Mouse (Mus musculus): ENCODE results near the gene Cck.
"Not testable (repeated sequence)": the region's sequence is repeated elsewhere in the genome, so short reads cannot be mapped to it uniquely, and the experiment has no call there.

The Cck gene

DNA sequence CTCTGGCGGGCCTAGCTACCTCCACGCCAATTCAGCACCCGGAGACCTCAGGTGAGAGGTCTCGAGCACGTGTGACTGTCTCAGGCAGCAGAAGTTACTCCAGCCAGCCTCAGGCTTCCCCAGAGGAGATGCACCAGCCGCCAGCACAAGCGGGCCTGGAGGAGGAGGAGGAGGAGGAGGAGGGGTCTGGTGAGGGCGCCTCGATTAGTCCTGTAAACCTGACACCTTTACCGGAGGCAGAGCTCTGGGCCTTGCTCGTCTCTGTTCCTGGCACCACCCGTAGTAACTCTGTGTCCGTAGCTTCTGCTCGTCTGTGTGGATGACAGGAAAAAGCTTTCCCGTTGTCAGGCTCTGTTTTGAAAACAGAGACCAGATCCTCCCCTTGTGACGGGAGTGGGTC lies 35.0 kb downstream of the Cck start:
- CTCF ChIA-PET = interaction anchor here (0.8 kb wide), 1 partner anchor 177 kb away, joined by 4 read pairs; no protein-coding TSS in a partner anchor

DNA sequence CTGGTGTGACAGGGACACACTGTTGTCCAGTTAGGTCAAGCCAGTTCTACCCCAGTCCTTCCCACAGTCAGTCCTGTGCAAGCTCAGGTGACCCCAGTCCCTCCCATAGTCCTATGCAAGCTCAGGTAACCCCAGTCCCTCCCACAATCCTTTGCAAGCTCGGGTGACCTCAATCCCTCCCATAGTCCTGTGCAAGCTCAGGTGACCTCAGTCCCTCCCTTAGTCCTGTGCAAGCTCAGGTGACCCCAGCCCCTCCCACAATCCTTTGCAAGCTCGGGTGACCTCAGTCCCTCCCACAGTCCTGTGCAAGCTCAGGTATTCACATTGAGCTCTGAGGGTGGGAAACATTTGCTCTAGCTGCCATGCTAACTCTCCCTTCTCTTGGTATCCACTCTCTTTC lies 35.5 kb downstream of the Cck start:
- CTCF ChIA-PET = no interaction called here

DNA sequence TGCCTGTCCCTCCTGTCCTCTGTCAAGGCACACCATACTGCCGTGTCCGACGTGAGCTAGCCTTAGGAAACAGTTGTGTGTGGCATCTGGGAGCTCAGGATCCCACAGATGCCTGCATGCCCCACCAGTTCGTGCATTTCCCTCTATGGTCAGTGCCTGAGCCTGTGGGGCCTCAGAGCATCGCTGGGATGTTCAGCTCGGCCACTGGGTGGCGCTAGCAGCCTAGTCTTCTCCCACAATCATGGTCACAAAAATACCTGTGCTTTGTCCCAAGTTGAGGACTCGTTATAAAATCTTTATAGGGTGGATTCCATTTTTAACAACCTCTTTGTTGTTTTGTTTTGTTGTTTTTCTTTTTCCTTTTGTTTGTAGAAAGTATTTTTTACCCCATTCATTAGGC lies 37.0 kb downstream of the Cck start:
- CTCF ChIA-PET = no interaction called here

DNA sequence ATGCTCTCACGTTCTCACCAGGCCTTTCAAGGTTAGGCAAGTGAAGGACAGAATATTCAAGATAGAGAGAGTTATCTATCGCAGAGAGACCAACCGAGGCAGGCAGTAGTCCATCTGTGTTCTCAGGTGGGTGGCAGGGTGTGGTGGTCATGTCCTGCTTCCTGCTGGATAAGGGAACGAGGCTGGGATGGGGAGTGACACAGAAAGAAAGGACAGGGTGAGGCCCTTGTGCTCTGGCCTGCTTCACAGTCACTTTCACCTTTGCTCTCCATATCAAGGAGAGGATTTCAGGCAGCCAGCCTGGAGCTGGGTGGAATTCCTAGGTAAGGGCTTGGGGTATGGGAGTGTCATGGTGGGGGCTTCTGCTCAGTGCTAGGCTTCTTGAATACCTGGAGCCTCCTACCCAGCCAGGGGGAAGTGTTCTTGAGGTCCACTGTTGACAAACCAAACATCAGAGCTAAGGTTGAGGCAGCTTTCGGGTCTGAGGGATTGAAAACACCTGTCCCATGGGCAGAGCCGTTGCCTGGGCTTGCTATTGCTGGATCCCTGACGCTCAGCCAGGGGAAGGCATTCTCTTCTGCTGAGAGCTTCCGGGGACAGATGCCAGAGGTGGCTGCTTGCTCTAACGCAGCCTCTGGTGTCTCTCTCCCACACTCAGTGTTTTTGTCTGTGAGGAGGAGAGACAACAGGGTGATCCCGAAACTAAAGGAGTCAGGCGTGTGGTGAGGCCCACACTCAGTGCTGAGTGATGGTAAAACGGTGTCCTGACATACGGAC lies 38.6 kb downstream of the Cck start:
- CTCF ChIA-PET = interaction anchor here (0.5 kb wide), 1 partner anchor 21 kb away, joined by 6 read pairs; no protein-coding TSS in a partner anchor

DNA sequence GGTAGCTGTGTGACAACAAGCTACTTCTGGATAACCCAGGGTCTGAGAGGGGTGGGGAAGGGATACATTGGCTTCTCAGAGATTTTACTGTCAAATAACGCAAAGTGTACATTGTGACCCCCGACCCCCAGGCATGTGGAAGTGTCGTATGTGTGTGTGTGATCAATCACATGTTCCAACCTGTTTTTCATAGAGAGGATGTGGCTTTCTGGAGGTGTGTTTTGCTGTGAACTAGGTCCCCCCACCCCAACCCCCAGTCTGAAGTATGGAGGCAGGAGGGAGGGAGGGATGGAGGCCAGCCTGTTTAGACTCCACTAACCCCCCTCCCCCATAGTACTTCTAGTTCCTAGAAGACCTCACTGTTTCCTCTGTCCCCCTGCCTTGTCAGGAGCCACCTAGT lies 40.6 kb downstream of the Cck start:
- CTCF ChIA-PET = no interaction called here

DNA sequence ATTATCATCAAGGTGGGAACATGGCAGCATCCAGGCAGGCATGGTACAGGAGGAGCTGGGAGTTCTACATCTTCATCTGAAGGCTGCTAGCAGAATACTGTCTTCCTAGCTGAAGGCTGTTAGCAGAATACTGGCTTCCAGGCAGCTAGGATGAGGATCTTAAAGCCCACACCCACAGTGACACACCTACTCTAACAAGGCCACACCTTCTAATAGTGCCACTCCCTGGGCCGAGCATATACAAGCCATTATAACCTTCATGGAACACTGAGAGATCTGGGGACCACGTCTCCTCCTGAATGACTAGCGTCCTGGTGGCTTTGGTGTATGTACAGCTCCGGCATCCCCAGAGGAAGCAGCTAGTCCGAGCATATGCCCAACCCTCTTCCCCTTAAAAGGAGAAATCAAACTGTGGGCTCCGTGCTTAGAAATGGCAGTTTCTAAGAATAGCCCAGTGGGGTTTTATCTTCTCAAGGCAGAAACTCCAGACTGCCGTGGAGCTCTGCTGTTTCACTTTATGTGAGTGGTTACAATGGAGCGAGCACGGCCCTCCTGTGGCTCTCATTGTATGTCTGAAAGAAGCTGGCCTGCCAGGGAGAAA lies 43.1 kb downstream of the Cck start:
- CTCF ChIA-PET = not testable (repeated sequence)

DNA sequence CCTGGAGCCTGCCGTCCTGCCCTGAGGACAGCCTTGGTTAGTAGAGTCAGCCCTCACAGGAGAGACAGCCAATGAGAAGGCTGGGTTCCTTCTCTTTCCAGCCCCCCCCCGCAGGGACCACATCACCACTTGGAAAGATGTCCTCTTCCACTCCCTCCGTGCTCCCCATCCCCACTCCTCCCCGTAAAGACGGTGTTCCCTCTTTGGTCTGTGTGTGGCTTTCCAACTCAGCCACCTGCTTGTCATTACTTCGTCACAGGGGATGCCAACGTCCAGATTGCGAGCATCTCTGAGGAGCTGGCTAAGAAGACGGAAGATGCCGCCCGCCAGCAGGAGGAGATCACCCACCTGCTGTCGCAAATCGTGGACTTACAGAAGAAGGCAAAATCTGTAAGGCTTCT lies 49.1 kb downstream of the Cck start:
- CTCF ChIA-PET = no interaction called here

DNA sequence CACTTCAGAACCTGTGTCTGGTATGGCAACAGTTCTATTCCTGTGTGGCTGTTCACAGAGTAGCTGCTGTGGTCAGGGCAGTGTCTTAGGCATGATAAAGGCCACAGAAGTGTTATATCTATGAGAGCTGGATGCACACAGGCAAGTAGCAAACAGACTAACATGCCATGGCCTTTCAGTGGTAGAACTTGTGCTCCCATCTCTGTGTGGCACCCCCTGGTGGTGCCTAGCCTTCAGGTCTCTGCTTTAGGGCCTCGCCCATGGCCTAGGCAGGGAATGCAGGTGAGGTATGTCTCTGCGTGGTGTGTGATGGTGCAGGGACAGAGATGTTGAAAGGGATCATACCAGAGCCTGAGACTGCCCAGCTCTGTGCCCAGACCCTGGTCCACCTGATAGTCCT lies 50.1 kb downstream of the Cck start:
- CTCF ChIA-PET = no interaction called here

DNA sequence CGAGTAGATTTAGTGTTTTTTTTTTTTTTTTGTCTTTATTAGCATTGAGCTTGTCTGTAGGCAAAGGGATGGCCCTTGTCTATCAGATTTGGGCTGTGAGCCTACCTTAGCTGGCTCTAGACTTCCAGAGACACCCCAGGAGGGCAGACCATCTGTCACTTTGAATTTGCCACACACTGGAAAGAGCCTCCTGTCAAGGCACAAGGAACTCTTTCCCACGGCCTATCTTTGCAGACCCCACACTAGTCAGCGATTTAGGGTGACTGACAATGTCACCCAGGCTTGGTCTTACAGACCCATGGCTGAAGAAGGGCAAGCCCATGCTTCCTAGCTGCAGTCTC lies 51.2 kb downstream of the Cck start:
- CTCF ChIA-PET = no interaction called here

DNA sequence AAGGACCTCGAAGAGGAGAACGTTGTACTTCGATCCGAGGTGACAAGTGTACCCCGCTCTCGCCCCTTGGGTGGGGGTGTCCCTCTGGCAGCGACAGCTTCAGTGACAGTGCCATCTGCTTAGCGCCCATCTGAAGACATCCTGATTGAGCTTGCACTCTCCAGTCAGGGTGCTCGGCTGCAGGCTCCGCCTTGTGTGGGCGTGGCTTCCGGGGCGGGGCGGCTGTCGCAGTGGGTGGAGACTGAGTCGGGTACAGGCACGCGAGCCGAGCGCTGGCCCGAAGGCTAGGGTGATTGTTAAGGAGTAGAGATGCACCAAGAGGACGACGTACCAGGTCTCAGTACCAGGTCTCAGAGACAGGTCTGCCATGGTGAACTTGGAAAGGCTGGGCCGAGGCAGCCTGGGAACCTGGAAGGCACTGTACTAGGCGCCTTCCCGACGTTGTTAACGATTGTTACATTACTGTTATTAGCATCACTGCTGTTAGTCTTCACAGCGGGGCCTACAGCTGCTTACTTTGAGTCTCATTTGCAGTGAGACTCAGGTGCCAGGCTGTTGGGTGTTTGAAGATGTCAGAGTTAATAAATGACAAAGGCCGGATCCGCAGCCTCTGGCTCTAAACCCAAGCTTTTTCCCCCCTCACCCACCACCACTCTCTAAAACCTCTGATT lies 51.7 kb downstream of the Cck start:
- CTCF ChIA-PET = no interaction called here

DNA sequence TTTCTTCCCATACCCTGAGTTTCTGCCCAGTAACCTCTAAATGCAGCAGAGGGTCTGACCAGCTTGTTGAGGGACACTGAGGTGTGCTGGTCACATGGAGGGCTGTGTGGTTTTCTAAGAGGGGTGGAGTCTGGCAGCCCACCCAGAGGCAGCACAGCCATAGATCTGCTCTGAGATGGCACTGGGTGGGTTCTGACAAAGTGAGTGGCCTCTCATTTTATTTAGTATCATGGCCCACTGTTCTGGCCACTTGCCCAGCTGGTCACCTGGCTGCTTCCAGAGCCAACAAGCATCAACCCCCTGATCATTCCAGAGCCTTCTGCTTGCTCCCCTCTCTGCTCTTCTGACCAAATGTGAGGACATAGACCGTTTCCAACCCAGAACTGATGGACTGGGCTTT lies 53.3 kb downstream of the Cck start:
- CTCF ChIA-PET = no interaction called here

Measured in spleen, embryonic (tissue).